Mouse (Mus musculus) cerebellum, adult 18-20 months (tissue): Measurements from ENCODE around the gene Cldn7.
A peak's percentile ranks its signal among the peaks of the same experiment; 100 is the strongest.
"Not testable (repeated sequence)": the region's sequence is repeated elsewhere in the genome, so short reads cannot be mapped to it uniquely, and the experiment has no call there.

Experiments
- DNase-seq, 2 experiments: peaks; one replicate each; pipeline ENCODE4 v3.0.0; 2021

Gene Cldn7

DNA sequence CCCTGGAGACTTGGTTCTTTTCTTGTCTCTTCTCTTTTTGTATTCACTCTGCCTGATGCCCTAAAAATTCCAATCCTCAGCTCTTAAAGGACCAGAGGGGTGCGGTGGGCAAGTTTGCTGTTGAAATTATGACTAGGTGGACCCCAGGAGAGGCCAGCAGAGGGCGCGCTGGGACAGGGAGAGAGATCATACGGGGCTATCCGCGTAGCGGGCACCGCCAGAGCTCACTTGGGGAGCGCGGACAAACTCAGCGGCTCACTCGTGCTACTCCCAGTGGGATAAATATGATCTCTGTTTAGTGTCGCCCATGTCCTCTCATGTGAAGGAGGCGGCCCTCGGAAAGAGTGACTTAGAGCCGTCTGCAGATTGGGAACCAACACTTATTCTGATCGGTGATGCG is 30.4 kb upstream of the Cldn7 start:
- DNase-seq = peak; percentile 91 to 93

DNA sequence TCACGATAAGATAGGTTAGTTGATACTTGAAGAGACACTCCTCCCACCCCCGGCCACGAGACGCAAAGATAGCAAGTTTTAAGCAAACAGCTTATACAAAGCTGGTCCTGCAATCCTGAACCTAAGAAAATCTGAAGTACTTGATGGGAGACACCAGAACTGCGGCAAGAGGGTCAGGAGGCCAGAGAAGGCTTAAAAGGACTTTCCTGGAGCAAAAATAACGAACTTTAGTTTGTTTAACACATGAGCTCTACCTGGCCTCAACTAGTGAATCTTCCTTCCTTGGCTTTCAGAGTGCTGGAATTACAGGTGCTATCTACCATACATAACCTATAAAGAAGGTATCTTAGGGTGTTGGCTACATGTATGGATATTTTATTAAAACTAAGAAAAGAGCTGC is 29.9 kb upstream of the Cldn7 start:
- no peak for DNase-seq

DNA sequence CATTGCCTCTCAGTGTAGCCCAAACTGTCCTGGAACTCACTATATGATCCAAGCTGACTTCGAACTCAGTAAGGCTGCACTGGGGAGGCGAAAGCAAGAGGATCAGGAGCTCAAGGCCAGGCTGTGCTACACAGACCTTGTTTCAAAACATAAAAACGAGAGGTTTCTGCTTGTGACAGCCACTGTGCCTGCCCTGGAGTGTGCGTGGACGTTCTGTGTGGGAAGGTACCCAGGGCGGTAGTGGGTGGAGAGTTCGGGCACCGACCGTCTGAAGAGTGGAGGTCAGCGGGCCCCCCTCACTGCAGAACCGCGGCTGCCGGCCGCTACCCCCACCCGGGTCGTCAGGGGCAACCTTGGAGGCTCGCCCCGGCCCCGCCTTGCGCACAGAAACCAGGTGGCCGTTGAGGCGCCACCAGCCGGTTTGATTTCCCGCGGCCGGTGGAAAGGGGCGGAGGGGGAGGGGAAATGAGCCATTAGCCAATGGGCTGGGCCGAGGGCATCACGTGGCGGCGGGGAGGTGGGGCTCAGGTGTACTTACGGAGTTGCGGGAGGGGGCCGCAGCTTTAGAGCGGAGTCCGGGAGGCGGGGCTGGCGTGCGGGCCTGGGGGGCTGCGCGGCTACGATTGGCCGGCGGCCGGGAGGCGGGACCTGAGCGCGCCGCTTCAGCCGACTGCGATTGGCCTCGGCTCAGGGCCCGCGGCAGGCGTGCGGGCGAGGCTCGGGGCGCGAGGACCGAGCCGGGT is 29.3 kb upstream of the Cldn7 start, which contains the start of gene Ybx2:
Gene Ybx2 (plus strand): TSS at position 660 of the 743 bp plus-strand sequence.
- peak; percentile 91 to 96 for DNase-seq

DNA sequence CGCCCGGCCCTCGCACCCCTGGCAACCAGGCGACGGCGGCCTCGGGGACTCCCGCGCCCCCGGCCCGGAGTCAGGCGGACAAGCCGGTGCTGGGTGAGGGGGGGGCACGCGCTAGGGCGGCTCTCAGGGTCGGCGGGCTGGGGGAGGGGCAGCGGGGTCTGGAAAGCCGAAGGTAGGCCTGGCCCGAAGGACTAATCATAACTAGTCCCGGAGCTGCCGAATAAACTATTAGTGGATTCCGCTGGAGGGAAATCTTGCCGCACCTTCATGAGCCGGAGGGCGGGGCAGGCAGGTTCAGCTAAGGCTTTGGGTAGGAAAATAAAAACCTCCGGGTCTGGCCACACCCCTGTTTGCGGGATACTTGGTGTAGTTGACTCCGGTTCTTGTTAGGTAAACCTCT is 28.4 kb upstream of the Cldn7 start:
- DNase-seq = no peak

DNA sequence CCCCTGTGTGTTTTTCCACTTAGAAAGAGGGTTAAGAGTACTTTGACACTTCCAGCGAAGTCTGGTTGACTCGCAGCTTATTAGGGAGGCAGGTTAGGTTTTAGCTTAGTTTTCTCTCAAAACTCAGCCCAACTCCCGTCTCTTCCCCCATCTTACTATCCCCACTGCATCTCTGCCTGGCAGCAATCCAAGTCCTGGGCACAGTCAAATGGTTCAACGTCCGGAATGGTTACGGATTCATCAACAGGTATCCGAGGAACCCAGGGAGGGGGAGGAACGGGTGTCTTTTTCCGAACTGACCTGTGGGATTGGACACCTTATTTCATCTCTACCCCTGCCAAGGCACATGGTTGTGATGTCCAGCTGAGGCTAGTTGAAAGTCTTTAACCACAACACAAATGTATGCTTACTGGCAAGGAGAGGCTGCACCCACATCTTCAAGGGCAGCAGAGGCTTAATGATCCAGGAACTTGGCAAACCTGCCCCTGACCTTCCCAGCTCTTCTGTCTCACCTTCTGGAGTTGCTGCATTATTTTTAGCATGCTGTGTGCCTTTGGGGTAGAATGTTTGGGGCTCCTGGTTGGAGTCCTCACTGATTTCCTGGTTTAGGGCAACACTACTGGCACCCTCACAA is 27.7 kb upstream of the Cldn7 start:
- no peak for DNase-seq

DNA sequence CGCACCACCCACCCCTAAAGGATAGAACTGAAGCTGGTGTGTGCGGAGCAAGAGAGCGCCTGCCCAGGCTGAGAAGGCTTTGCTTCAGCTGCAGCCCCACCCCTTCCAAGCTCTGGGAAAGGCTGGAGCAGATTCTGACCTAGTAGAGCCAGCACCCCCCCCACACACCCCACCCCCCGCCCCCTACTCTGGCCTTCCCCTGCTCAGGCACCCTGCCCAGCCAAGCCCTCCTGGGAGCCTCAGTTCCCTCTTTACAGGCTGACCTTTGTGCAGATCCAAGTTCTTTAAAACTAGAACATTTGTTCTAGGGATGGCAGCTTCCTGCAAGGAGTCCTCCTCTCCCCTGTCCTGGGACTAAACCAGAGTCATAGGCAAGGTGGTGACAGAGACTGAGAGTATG is 27.2 kb upstream of the Cldn7 start:
- no peak for DNase-seq

DNA sequence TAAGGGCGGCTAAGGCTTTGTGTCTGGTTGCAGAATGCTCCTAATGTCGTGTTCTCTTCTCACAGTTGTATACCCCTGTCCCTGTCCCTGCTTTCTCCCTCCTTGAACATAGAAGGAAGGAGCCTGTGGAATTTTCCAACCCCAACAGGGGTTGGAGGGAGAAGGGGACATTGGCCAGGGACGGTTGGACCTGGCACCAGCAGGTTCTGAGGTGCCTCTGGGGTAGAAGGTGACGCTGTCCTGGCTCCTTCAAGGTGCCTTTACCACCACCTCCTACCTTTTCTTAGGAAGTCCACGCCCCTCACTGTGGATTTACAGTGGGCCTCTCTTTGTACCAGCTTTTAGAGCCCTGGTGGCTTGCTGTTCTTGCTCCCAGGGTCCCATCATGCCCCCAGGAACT is 26.7 kb upstream of the Cldn7 start:
- DNase-seq = no peak

DNA sequence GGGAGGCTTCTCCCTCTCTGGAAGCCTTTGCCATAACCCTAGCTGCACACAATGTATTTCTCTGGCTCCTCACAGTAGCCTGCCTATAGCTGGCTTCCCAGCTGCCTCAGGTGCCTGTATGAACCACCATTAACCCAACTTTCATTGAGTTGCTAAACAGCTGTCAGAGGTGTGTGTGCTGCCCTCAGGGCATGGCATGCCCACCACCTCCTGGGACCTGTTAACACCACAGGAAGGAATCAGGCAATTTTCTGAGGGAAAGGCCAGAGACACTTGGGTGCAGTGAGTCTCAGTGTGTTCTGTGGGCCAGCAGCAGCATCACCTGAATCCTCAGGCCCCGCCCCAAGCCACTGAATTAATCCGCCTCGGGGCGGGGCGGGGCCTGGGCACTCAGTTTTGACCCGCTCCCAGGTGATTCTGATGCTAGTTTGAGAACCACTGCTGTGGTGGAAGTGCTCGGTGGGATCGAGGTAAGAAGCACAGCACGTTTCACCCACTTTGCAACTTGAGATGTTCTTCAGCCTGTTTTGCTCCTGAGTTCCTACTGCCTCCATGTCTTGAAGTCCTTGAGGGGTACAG is 26.1 kb upstream of the Cldn7 start:
- DNase-seq = no peak

DNA sequence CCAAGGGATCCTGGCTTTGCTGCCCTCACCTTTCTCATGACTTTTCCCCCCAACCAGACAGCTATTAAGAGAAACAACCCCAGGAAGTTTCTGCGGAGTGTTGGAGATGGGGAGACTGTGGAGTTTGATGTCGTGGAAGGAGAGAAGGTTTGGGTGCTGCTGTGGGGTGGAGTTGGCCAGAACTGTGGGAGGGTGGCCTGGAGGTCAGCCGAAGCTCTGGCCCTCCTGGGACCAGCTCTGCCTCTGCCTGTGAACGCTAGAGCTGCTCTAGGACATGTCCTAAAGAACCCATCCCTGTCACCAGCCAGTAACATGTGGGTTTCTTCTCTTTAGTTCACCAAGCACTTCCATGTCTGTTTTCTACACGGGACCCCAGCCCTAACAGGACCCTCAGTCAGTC is 25.4 kb upstream of the Cldn7 start:
- no peak for DNase-seq

DNA sequence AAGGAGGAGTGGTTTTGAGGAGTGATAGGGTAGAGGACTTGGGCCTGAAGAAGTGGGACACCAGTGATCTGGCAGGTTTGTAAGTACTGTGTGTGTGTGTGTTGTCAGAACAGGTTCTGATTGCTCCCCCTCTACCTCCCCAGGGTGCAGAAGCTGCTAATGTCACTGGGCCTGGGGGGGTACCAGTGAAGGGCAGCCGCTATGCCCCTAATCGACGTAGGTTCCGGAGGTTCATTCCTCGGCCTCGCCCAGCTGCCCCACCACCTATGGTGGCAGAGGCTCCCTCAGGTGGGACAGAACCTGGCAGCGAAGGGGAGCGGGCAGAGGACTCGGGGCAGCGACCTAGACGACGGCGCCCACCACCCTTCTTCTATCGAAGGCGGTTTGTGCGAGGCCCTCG is 24.8 kb upstream of the Cldn7 start:
- no peak for DNase-seq

DNA sequence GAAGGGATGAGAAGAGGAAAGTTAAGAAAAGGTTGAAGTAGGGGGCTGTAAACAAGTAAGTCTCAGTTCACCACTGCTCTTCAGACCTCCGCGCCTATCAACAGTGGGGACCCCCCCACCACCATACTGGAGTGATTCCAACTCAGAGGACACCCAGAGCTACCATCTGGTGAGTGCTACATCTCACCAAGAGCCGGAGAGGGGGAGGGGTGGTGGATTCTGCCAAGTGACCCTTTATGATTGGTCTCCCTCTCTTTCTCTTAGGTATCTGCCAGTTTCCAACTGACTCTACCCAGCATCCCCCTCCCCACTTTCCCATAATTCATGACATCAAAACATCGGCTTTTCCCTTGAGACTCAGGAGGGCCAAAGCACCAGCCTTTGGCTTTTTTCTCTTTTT is 23.6 kb upstream of the Cldn7 start:
- no peak for DNase-seq

DNA sequence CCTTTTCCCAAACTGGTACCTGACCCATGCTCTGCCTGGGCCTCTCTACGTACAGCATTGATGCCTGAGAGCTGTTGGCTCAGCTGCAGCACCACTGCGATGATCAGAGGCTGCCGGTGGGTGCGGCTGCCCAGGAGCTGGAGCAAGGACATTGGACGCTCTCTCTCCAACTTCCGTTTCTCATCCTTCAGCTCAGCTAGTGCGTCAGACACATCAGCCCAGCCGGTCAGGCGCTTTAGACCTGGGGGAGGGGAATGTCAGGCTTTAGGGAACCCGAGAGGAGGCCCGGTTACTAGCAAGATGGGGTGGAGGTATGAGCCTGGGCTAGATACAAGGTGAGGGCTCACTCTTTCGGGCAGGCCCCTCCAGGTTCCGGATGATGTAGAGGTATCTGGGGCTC is 19.4 kb upstream of the Cldn7 start:
- no peak for DNase-seq

DNA sequence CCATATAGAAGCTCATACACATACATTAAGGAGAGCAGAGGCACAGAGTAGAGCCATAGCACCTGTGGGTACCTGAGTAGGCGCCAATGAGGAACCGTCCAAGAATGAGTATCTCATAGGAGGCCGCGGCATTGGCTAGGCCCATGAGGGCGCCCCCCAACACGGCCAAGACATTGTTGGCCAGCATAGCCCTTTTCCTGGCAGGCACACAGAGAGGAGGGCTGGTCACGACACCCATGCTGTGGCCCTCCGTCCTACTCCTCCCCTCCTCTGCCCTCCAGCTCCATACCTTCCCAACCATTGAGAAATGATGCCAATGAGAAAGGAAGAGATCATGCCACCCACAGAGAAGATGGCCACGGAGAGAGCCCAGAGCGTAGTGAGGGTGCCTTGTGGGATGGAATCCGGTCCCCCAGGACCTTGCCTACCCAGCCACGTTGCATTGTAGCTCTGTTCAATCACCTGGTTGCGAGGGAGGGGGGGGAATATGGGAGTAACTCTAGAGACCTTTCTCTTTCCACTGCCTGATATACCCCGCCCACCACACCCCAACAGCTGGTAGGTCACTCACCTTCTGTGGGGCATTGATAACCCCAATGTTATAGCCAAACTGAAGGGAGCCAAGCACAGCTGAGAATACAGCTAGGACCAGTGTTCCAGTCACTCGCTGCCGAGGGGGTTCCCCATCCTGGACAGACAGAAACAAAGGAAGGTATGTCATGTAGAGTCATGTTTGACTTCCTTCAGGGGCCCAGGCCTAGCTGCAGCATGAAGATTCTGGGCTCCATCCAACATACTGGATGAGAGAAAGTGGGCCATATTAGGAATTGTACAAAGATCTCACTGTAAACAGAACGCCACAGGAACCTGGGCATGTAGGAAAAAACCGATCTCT is 18.3 kb upstream of the Cldn7 start:
- DNase-seq = no peak

DNA sequence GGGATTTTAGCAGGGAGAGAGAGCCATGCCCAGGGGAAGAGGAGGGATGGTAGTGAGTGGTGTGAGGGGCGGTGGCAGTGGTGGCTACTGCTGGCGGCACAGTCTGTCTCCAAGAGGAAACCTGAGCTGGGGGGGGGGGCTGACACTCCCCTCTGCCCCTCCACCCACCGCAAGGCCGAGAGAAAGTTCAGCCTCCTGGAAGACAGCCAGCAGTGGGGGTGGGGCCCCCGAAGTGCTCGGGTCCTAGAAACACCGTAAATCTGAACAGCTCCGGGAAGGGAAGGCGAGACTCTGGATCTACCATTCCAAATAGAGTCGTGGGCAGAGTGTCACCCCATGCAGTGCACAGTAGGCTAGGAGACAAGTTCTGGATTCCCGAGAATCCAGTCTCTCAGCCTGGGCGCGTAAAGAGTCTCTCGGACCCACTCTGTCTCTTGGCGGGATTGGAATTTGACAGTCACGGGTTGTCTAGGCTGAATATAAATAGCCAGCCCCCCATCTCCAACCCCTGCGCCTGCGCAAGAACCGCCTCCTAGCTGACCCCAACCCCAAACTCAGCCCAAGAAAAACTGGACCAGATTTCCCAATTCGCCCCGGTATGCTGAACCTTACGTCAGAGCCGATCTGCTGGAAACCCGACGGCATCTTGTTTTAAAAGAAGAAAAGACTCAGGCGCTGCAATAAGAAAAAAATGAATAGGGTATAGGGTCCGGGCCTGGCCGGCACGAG is 17.1 kb upstream of the Cldn7 start:
- DNase-seq = no peak

DNA sequence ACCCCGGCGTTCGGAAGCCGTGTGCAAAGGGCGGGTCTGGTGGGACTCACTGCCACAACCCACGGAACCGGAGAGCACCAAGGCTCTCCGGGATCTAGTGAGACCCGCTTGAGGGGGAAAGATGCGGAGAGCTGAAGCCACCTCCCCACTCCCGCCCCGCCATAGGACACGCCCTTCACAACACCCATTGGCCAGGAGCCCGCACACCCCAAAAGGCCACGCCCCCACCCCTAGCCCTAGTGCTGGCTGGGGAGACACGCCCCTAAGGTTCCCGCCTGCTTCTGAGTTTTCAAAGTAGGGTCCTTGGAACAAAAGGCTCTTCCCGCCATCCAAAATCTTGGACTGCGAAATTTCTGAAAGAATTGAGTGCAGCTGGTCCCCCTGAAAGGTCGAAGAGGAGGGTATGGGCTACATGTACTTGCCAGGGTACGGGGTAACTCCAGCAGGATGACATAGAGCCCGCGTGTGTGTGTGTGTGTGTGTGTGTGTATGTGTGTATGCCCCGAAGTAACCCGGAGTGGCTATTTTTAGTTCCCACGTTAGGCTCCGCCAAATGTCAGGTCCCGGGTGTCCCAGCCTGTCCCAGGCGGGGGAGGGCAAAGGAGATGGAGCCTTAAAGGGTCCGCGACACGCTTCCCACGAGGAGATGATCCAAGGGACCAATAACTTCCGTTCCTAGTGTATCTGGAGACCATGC is 16.4 kb upstream of the Cldn7 start, which contains the start of gene Slc2a4:
Gene Slc2a4 (minus strand): TSS at position 123 of the 697 bp plus-strand sequence.
- DNase-seq = peak; percentile 46 to 49

DNA sequence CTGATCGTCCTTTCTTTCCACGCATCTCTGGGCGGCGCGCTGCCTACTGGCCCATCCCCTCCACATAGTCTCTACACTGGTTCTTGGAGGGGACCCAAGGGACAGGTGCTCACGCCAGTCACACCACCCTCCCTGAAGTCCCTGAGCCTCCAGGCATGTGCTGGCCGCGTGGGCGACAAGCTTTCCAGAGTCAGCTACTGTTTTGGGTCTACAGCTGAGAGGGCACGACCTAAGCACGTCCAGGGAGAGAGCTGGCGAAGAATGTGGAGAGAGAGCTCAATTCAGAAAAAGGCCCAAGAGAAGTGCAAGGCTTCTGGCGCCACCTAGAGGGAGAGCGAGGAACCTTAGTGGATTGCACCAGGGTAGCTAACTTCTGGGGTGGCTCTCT is 15.8 kb upstream of the Cldn7 start:
- peak; percentile 77 to 82 for DNase-seq

DNA sequence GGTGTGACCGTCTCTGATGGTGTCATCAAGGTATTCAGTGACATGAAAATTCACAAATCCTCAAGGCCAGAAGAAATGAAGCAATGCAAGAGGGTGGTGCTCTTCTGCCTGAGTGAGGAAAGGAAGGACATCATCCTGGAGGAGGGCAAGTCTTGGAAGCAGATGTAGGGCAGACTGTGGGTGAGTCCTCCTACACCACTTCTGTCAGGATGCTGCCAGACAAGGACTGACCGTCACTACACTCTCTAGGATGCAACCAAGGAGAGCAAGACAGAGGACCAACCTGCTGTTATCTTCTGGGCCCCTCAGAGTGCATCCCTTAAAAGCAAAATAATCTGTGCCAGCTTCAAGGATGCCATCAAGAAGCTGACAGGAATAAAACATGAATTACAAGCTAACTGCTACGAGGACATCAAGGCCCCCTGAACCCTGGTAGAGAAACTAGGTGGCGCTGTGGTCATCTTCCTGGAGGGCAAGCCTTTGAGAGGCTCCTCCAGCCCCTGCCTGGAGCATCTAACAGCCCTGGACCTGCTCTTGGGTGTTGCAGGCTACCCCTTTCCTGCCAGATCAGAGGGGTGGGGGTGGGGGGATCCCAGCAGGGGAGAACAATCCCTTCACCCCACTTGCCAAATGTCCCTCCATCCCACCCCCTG is 13.6 kb upstream of the Cldn7 start:
- DNase-seq = no peak

DNA sequence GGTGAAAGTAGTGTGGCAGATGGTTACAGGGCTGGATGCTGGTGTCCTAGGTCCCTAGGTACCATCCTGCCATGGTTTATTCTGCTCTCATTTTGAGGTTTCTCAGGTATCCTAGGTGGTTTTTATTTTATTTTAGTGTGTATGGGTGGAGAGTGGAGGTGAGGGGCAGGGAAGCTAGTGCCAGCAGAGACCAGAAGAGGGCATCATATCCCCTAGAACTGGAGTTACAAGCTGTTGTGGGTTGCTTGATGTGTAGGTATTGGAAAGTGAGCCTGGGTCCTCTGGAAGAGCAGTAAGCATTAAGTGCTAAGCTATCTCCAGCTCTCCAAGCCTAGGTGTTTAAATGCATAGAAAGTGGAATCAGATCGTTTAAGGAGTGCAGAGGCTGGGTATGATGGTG is 12.3 kb upstream of the Cldn7 start:
- no peak for DNase-seq

DNA sequence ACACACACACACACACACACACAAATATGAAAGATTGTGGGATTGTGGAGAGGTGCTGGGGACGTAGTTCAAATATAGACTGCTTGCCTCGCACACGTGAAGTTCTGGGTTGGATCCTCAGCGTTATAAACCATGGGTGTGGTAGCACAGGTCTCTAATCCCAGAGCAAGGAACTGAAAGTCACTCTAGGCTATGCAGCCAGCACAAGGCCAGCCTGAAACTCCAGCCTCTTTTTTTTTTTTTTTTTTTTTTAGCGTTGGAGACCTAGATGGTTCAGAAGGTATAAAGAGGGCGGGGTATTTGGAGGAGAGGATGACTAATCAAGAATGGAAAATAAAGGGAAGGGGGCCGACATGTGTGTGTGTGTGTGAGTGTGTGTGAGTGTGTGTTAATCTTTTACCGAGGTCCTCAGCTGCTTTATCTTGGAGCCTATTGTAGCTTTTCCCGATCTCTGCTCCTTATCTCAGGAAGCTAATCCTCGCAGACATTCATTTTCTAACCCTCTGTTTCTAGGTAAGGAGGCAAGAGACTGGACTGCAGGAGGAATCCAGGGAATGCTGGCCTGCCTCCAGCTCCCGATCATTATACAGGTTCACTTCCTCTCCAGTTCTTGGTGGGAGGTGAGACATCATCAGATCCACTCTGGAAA is 11.2 kb upstream of the Cldn7 start:
- no peak for DNase-seq

DNA sequence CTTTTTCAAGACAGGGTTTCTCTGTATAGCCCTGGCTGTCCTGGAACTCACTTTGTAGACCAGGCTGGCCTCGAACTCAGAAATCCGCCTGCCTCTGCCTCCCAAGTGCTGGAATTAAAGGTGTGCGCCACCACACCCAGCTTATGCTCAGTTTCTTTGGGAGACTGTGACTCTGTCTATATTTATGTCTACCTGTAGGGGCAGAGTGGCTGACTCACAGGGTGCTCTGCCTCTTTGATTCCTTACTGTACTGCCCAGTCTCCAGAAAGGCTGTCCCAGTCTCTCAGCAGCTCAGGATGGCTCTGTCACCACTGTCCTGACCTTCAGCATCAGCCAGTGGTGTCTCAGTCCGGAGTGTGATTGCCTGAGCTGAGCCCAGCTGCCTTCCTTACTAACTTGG is 9.0 kb upstream of the Cldn7 start:
- DNase-seq = not testable (repeated sequence)

DNA sequence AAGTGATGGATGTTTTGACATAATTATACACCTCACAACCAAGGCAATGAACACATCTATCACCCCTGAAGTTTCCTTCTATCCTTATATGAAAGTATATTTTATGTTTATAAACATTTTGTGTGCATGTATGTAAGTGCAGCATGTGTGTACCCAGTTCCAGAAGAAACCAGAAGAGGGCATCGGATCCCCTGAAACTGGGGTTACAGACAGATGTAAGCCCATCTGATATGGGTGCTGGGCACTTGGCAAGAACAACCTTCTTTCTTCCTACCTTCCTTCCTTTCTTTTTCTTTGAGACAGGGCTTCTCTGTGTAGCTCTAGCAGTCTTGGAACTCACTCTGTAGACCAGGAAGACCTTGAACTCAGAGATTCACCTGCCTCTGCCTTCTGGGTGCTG is 8.4 kb upstream of the Cldn7 start:
- DNase-seq = no peak
